Mouse (Mus musculus) E14TG2a.4 (cell line): ENCODE measurements at regions not wholly inside any gene's neighbourhood (a gene's known extent, or its start where the extent isn't known, plus 50 kb on each side); places are given as distances from the start of the nearest gene placed in this dataset.

ENCODE experiments used
- H3K27me3 ChIP-seq: 2 replicates; pipeline ENCODE4 v1.6.1; 2014; ENCODE audit warnings: low read length, control low read depth; ENCODE audit not compliant: insufficient read depth
- H3K36me3 ChIP-seq: 2 replicates; pipeline ENCODE4 v1.6.1; 2014; ENCODE audit warnings: low read length, control low read depth; ENCODE audit not compliant: insufficient read depth
- H3K4me1 ChIP-seq: replicated peaks from 2 replicates; pipeline ENCODE4 v1.6.1; 2014; ENCODE audit warnings: low read depth, low read length, control low read depth
- H3K4me3 ChIP-seq: replicated peaks from 2 replicates; pipeline ENCODE4 v1.5.1; 2014; ENCODE audit warnings: mild to moderate bottlenecking, low read length
- H3K9me3 ChIP-seq: 2 replicates; pipeline ENCODE4 v1.6.1; 2014; ENCODE audit warnings: low read length, control low read depth
- CTCF ChIP-seq: conservative IDR thresholded peaks from 2 replicates; pipeline ENCODE4 v1.5.1; 2014; ENCODE audit warnings: low read length
- NANOG ChIP-seq: IDR thresholded peaks from 2 replicates; pipeline ENCODE4 v1.6.1; 2014; ENCODE audit warnings: borderline replicate concordance, low read length, mixed read lengths
- POU5F1 ChIP-seq: IDR thresholded peaks from 2 replicates; pipeline ENCODE4 v1.6.1; 2014; ENCODE audit warnings: low read length, borderline replicate concordance

GRCm38 (mm10) chr10:22944247-22944646, 124.3 kb upstream of the Tcf21 start:
- H3K4me3 ChIP-seq = no peak overlapping the region
- no peaks in the 10 kb centered on the region for H3K36me3 ChIP-seq
- no peaks in the 10 kb centered on the region for H3K27me3 ChIP-seq
- H3K9me3 ChIP-seq = peaks cover 24% of the 10 kb centered on the region
- no peak for TF ChIP-seq CTCF
- no peaks in the 10 kb centered on the region for H3K4me1 ChIP-seq

DNA sequence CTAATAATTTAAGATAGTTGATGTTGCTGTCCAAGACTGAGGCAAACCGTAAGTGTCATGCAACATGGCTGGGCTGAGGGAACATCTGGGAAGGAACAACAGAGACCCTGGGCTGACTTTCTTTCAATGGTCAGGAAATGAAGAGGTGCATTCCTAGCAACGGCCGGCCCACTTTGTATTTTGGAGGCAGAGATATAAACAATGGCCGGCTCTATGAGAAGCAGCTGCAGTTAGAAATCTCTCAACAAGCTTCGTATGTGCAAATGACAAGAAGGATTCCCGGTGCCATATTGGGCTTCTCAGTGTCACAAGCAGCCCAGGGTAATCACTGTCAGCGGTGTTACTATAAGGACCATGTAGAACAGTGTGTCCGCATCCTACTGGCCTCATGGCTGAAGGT, 108.0 kb upstream of the Tcf21 start:
- Histone ChIP-seq H3K4me3 (no peak overlapping the region), H3K4me1 (no peaks in the 10 kb centered on the region), H3K27me3 (no peaks in the 10 kb centered on the region), H3K36me3 (no peaks in the 10 kb centered on the region), H3K9me3 (no peaks in the 10 kb centered on the region)
- TF ChIP-seq NANOG (no peak), POU5F1 (no peak), CTCF (no peak)

DNA sequence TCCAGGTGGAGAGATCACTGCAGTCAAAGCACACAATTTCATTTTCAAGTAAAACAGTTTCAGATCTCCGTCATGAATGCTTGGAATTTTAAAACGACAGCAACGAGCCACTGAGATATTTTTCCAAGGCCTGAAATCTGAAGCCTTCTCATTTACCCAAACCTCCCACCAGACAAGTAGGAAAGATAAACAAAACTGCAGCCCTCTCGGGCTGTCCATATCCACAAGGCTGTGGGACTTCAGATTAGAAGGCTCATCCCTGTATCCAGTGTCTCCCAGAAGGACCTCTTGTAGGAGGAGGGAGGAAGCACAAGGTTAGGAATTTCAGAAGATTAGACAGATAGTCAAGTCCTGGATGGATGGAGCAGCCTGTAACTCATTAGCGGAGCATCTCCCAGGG, 106.1 kb upstream of the Tcf21 start:
- H3K36me3 ChIP-seq = no peaks in the 10 kb centered on the region
- no peak overlapping the region for H3K4me3 ChIP-seq
- no peak for TF ChIP-seq NANOG
- no peak for TF ChIP-seq CTCF
- TF ChIP-seq POU5F1 = no peak
- H3K4me1 ChIP-seq = no peaks in the 10 kb centered on the region
- no peaks in the 10 kb centered on the region for H3K9me3 ChIP-seq
- no peaks in the 10 kb centered on the region for H3K27me3 ChIP-seq

GRCm38 (mm10) chr10:22921035-22921965, 101.3 kb upstream of the Tcf21 start:
- H3K4me1 ChIP-seq = no peaks in the 10 kb centered on the region
- H3K9me3 ChIP-seq = no peaks in the 10 kb centered on the region
- TF ChIP-seq NANOG (no peak), POU5F1 (no peak), CTCF (no peak)

DNA sequence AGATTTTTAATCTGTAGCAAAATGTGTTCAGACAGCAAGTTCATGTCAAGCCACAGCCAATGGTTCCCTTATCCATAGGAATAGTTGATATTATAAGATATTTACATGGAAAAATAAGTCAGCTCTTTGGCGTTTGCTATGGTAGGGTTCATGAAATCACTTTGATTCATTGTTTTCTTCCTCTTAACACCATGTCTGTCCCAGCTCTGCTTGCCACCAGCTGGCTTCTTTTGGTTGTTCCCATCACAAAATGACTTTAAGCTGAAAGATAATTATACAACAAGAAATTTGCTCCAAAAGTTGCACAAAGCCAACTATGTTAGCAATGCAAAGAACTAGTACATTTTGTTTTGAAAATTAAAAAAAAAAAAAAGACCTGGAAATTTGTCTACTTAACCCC, 99.9 kb upstream of the Tcf21 start:
- TF ChIP-seq POU5F1 = no peak
- TF ChIP-seq CTCF = no peak
- TF ChIP-seq NANOG = no peak
- no peaks in the 10 kb centered on the region for H3K36me3 ChIP-seq
- H3K4me1 ChIP-seq = no peaks in the 10 kb centered on the region
- no peaks in the 10 kb centered on the region for H3K9me3 ChIP-seq
- no peaks in the 10 kb centered on the region for H3K27me3 ChIP-seq
- H3K4me3 ChIP-seq = no peak overlapping the region

More at GRCm38 (mm10) chr10:22921035-22921965, 101.3 kb upstream of the Tcf21 start:
- no peaks in the 10 kb centered on the region for H3K27me3 ChIP-seq
- no peaks in the 10 kb centered on the region for H3K36me3 ChIP-seq
- no peak overlapping the region for H3K4me3 ChIP-seq

DNA sequence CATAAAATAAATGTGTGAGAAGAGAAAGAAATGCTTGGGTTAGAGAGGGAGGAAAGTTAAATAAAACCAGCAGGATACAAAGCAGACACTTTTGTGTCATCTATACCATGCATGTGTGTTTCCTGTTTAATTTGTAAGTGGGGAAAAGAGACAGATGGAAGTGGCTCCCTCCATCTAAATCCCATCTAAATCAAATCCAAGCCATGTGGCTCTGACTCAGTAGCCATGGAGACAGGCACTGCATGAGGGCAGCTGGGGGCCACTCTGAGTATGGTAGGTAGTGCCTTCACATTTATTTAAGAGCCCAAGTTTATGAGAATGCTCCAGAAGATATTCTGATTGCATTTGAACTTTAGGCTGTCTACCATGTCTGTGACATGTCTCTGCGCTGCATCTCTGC, 97.8 kb upstream of the Tcf21 start:
- no peaks in the 10 kb centered on the region for H3K36me3 ChIP-seq
- TF ChIP-seq POU5F1 (no peak), NANOG (no peak), CTCF (no peak)
- H3K27me3 ChIP-seq = no peaks in the 10 kb centered on the region
- H3K4me3 ChIP-seq = no peak overlapping the region
- H3K4me1 ChIP-seq = no peaks in the 10 kb centered on the region
- no peaks in the 10 kb centered on the region for H3K9me3 ChIP-seq

DNA sequence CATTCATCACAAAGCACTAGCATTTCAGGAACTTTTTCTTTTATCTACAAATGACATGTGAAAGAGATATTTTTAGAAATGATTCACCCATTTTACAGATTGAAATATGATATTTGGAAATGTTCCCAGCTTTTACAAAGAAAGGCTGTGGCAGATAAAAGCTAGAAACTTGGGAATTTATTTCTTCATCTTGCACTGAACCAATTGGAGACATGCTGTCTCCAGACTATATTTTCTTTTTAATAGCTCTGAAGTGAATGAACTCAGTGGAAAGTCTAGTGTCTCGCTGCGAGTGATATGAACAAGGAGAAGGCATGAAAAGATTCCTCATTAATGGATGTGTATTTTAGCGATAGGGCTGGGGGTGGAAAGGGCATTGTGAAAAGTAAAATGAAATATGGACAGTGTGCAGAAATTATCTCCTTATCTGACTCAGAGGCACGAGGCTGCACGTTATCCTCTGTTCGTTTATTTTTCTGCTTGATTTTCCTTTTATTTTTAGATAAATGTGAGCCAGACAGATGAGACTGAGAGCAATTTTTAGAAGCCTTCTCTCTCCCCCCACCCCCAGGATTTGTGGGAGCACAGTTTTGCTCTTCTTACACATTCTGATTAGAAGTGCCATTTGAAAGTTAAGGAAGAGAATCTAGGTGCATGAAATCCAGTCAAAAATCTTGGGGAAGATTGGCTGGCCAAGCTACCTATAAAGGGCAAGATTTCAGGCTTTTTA, 96.0 kb upstream of the Tcf21 start:
- Histone ChIP-seq H3K4me1 (no peaks in the 10 kb centered on the region), H3K9me3 (no peaks in the 10 kb centered on the region), H3K4me3 (no peak overlapping the region), H3K36me3 (no peaks in the 10 kb centered on the region), H3K27me3 (no peaks in the 10 kb centered on the region)
- TF ChIP-seq CTCF (no peak), POU5F1 (no peak), NANOG (no peak)

GRCm38 (mm10) chr10:22913112-22913511, 93.1 kb upstream of the Tcf21 start:
- Histone ChIP-seq H3K27me3 (no peaks in the 10 kb centered on the region), H3K9me3 (no peaks in the 10 kb centered on the region), H3K36me3 (no peaks in the 10 kb centered on the region), H3K4me3 (no peak overlapping the region), H3K4me1 (no peaks in the 10 kb centered on the region)
- no peak for TF ChIP-seq NANOG
- TF ChIP-seq CTCF = no peak
- no peak for TF ChIP-seq POU5F1
